Mouse (Mus musculus) erythroblast, embryonic 14.5 days (primary cell): Measurements from ENCODE around the gene Mllt10. TPM values are rescaled to one million over a fixed set of nuclear protein-coding genes. Genes with fewer than 3 reads are reported as not detected.

ENCODE experiments used
- H3K27me3 ChIP-seq: 2 replicates; pipeline ENCODE4 v1.6.1; 2012; ENCODE audit warnings: inconsistent platforms; ENCODE audit not compliant: control insufficient read depth
- H3K36me3 ChIP-seq: 2 replicates; pipeline ENCODE4 v1.6.1; 2012; ENCODE audit warnings: mild to moderate bottlenecking, inconsistent platforms; ENCODE audit not compliant: control insufficient read depth
- H3K4me1 ChIP-seq: 2 replicates; pipeline ENCODE4 v1.6.1; 2012; ENCODE audit warnings: inconsistent platforms; ENCODE audit not compliant: control insufficient read depth
- H3K4me3 ChIP-seq: replicated peaks from 2 replicates; pipeline ENCODE3; 2012; ENCODE audit warnings: moderate library complexity, mild to moderate bottlenecking, inconsistent platforms
- H3K9me3 ChIP-seq: 2 replicates; pipeline ENCODE4 v1.6.1; 2012; ENCODE audit warnings: low read length, inconsistent platforms, mixed read lengths; ENCODE audit not compliant: control insufficient read depth
- GATA1 ChIP-seq: IDR thresholded peaks from 2 replicates; pipeline ENCODE4 v1.6.1; 2012; ENCODE audit warnings: low read length, inconsistent platforms, mixed read lengths
- TAL1 ChIP-seq: IDR thresholded peaks from 3 replicates; pipeline ENCODE4 v1.6.1; 2012; ENCODE audit warnings: low read length, inconsistent platforms, mixed read lengths
- polyA plus RNA-seq: library from polyadenylated mRNA; stranded (reverse); fragments of >175 nt; gene quantifications from 2 replicates; pipeline ENCODE4 v1.2.3, GENCODE M21; 2012

Gene Mllt10
- polyA plus RNA-seq, 1 experiment, result 1.3 TPM

GRCm38 (mm10) chr2:18032538-18032895 lies 22.5 kb upstream of the Mllt10 start:
- Histone ChIP-seq H3K36me3 (no peaks in the 10 kb centered on the region), H3K4me1 (peaks cover 15% of the 10 kb centered on the region), H3K4me3 (no peak overlapping the region), H3K27me3 (peaks cover 98% of the 10 kb centered on the region), H3K9me3 (peaks cover 6% of the 10 kb centered on the region; the same call in 1 of the 2 replicates)
- TF ChIP-seq GATA1 (no peak), TAL1 (no peak)

- Histone ChIP-seq H3K4me3 (no peak overlapping the region), H3K9me3 (peaks cover 6% of the 10 kb centered on the region; the same call in 1 of the 2 replicates), H3K4me1 (peaks cover 6% of the 10 kb centered on the region), H3K36me3 (no peaks in the 10 kb centered on the region), H3K27me3 (peaks cover 98% of the 10 kb centered on the region)
- TF ChIP-seq TAL1 (no peak), GATA1 (no peak)
Measured at GRCm38 (mm10) chr2:18033166-18034108, 21.6 kb upstream of the Mllt10 start.

- H3K27me3 ChIP-seq, result peaks cover 98% of the 10 kb centered on the region
- no peak overlapping the region for H3K4me3 ChIP-seq
- TF ChIP-seq TAL1, result no peak
- TF ChIP-seq GATA1, result no peak
- no peaks in the 10 kb centered on the region for H3K4me1 ChIP-seq
- peaks cover 2% of the 10 kb centered on the region; the same call in 1 of the 2 replicates for H3K9me3 ChIP-seq
- no peaks in the 10 kb centered on the region for H3K36me3 ChIP-seq
Measured at GRCm38 (mm10) chr2:18034371-18035250, 20.4 kb upstream of the Mllt10 start.

DNA sequence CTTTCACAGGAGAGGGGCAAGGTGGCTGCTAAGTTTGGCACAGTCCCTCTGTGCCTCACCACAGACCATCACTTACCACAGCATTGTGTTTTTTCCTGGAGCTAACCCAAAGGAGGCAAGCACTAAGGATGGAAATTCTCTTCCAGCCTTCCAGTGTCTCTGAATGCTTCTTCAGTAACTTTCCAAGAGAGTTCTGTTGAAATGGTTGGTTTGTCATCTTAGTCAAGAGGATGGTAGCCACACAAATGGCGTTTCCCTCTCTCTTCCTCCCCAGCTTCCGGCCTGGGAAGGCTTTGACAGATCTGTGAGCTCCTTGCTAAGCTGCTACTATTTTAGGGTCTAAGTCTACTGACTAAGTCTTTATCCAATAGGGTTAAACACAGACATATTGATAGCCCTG lies 17.5 kb upstream of the Mllt10 start, which contains the start of gene A930004D18Rik:
TSS of gene A930004D18Rik (minus strand) at position 247 of the 400 bp plus-strand sequence.
- no peaks in the 10 kb centered on the region for H3K36me3 ChIP-seq
- H3K4me3 ChIP-seq, result no peak within 1 kb of the TSS
- H3K27me3 ChIP-seq, result peaks cover 98% of the 10 kb centered on the region
- H3K9me3 ChIP-seq, result no peaks in the 10 kb centered on the region
- no peaks in the 10 kb centered on the region for H3K4me1 ChIP-seq
- TF ChIP-seq TAL1, result no peak
- no peak for TF ChIP-seq GATA1

- Histone ChIP-seq H3K27me3 (peaks cover 98% of the 10 kb centered on the region), H3K4me1 (no peaks in the 10 kb centered on the region), H3K36me3 (no peaks in the 10 kb centered on the region), H3K4me3 (no peak overlapping the region), H3K9me3 (no peaks in the 10 kb centered on the region)
- TF ChIP-seq GATA1, result no peak
- TF ChIP-seq TAL1, result no peak
Measured at GRCm38 (mm10) chr2:18038141-18038752, 16.8 kb upstream of the Mllt10 start.

- TF ChIP-seq GATA1 (no peak), TAL1 (no peak)
- Histone ChIP-seq H3K36me3 (no peaks in the 10 kb centered on the region), H3K27me3 (peaks cover 98% of the 10 kb centered on the region)
Measured at GRCm38 (mm10) chr2:18038895-18039371, 16.1 kb upstream of the Mllt10 start.

DNA sequence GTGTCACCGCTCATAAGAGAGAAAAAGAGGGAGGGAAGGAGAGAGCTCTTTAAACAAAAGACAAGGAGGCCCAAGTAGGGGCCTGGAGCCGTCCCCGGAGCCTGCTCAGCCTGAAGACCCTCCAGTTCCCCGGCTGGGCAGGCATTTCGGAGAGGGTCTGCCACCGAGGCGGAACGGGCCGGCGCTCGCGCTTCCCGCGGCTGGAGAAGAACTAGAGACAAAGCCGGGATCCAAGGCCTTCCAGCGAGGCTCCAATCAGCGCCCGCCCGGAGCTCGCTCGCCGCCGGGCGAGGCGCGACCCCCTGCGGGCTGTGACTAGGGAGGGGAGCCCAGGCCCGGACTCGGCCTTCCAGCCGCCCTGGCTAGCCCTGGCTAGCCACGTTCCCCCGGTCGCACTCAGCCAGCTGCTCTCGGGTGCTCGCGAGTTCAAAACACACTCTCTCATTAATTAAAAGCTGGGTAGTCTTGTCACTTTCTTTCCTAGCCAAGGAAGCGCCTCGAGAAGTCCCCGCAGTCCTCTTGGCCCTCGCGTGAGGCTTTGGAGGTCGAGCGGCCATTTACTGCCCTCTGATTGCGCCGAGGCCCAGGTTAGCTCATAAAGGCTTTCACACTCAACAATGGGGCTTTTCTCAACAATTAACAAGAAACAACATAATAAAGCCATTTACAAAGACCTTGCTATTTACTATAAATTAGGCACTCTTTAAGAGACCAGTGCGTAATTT lies 15.3 kb upstream of the Mllt10 start:
- no peaks in the 10 kb centered on the region for H3K4me1 ChIP-seq
- TF ChIP-seq GATA1 (no peak), TAL1 (no peak)
- H3K9me3 ChIP-seq, result no peaks in the 10 kb centered on the region
- H3K27me3 ChIP-seq, result peaks cover 98% of the 10 kb centered on the region
- no peaks in the 10 kb centered on the region for H3K36me3 ChIP-seq
- no peak overlapping the region for H3K4me3 ChIP-seq

More at GRCm38 (mm10) chr2:18038895-18039371, 16.1 kb upstream of the Mllt10 start:
- no peaks in the 10 kb centered on the region for H3K4me1 ChIP-seq
- H3K9me3 ChIP-seq, result no peaks in the 10 kb centered on the region
- H3K4me3 ChIP-seq, result no peak overlapping the region
